Mouse (Mus musculus) layer of hippocampus, postnatal 14 days (tissue): ENCODE measurements around the gene Odf3b. TPM values are rescaled to one million over a fixed set of nuclear protein-coding genes. Genes with fewer than 3 reads are reported as not detected.

ENCODE experiments used
- DNase-seq, 2 experiments: peaks; one replicate each; pipeline ENCODE4 v3.0.0; 2021 to 2022; ENCODE audit warnings: low spot score in 2 of 2, mixed read lengths in 1 of 2
- total RNA-seq, 2 experiments: library from RNA; stranded (reverse); gene quantifications; 2 replicates each; pipeline ENCODE4 v1.2.3; 2021

The Odf3b gene
- total RNA-seq, 2 experiments from 2014 or later = 2.7 to 5.3 TPM

DNA sequence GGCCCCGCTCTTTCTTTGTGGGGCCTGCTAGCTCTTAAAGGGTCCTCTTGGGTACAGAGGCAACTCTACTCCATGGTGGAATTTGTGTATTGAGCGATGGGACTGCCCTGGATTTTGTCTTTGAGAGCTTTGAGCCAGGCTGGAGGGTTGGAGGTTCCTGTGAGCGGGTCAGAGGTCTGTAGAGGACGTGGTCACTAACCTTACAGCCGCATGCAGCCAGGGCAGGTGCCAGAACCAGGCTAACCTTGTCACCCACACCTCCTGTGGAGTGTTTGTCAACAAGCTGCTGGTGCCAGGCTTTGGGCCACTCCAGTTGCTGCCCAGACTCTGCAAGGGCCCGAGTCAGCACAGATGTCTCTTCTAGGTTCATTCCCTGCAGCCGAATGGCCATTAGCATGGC, 3.0 kb downstream of the Odf3b start:
- DNase-seq = no peak

DNA sequence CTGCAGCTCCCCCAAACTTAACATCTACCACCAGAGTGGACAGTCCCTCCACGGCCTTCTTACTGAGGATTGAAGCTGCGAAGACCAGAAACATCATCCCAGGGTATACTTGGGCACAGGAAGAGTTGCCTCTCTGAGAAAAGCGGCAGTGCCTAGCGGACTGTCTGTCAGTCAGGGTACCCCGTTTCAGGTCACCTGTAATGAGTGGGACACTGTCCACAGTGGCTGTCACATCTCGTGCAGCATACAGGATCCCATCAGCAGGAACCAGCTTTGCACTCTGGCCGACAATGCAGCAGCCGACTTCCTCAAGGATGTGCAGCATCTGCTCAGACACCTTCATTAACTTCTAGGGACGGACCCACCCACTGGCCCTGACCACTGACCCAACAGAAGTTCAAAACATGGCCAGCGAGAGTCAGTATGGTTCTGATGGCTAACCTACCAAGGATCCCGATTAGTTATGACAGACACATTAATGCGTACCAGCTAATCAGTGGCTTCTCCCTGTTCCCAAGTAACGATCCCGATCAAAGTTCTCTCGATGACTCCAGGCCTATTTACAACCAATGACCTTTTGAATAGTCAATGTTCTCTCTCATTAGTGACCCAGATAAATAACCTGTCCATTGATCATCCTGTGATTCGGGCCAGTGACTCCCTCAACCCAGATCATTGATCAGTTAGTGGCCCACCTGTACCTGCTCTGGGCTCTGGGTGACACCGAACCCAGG, 4.1 kb downstream of the Odf3b start:
- DNase-seq = no peak

DNA sequence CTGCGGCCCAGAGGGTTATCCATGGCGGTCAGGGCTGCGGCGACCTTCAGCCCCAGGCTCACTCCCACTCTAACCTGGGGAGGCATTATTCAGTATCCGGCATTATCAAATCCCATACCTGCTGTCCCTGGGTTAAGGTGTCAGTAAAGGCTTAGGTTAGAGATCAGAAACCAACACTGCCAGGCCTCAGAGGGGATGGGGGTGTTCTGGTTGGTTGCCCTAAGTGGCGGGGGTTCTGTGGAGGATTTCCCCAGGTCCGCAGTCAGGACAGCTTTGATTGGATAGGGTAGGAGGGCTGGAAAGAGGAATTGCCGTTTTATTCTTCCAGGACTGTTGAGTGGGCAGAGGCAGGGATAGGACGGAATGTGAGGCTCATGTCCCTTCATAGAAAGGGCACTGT, 4.7 kb downstream of the Odf3b start:
- DNase-seq = no peak

DNA sequence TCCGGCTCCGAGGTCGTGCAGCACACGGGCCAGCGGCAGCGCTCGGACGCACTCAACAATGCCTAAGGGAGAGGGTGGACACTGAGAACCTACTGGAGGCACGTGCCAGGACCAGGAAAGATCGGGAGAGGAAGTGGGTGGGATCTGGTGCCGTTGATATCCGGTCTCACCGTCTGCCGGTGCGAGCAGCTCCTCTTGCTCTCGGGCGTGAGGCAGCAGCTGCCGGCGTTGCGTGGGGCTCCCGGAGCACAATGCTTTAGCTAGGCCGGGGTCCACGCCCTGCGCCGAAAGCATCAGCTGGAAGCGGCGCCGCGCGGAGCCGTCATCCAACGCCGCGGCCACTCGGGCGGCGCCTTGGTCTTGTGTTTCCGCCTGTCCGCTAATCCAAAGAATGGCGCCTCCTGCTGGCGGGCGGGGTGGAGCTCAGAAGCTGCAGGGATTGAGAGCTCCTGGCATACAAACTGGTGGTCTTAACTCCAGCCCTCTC, 5.3 kb downstream of the Odf3b start, which contains the start of gene Sco2:
Gene Sco2, minus strand, starts transcription at position 85 of the 487 bp plus-strand sequence.
- DNase-seq = peak; percentile 95 to 96

DNA sequence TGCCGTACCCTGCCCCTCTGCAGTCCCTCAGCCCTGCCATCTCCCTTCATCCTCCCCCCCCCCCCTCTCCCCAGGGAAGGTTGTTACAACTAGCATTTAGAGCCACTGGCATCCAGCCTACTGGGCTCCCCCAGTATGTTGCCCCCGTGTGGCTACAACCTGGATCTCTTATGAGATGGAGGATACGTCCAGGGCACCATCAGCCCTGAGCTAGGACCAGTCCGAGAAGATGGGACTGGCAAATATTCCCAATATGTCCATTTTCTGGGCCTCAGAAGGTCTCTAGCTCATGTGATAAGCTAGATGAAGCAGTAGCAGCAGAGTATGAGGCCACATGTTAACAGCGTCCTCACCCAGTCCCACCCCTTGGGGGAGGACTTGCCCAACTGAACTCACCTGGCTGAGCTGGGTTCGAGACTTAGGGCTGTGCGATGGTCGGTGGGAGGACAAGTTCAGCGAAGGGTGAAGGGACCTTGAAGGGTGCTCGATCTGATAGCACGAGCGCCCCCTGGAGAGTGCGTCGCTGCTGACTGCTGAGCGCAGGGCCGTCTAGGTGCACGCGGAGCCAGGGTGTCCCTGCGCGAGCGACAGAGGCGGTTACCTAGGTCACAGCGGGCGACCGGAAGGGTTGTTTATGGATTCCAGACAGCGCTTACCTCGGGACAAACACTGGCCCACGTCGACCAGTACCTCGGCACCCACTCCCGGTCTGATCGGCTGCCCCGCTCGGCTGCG, 5.9 kb downstream of the Odf3b start:
- peak; percentile 84 to 87 for DNase-seq

DNA sequence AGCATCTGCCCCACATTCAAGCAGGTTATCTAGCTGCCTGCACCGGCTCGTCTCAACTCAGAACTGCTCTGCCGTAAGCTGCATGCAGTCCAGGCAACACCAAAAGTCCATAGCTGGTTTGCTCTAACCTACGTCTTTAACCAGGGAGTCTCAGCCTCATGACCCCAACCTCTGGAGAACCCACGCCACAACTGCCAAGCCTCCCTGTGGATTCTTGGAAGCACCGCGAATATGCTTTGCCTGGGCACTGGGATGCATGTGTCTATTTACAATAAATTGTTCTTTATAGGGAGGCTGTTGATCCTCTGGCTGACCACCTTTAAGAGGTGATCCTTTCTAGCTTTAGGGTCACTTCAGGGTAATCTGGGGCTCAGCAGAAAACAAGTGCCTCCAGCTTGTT, 6.5 kb downstream of the Odf3b start:
- no peak for DNase-seq

DNA sequence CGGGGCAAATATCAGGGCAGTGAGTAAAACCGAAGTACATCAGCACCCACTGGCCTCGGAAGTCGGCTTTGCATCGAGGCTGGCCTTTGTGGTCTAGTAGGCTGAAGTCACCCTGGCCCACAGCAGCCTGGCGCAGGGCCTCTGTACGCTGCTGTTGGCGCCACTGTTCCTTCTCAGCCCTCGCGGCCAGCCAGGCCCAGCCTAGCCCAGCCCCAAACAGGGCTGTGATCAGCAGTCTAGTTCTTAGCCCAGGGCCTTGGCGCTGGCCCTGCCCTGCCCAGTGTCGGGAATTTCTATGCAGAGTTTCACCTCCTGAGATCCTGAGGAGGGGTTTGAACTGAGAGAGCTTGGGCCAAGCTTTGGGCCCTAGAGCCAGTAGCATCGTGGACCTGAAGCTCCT, 7.0 kb downstream of the Odf3b start:
- DNase-seq = no peak

DNA sequence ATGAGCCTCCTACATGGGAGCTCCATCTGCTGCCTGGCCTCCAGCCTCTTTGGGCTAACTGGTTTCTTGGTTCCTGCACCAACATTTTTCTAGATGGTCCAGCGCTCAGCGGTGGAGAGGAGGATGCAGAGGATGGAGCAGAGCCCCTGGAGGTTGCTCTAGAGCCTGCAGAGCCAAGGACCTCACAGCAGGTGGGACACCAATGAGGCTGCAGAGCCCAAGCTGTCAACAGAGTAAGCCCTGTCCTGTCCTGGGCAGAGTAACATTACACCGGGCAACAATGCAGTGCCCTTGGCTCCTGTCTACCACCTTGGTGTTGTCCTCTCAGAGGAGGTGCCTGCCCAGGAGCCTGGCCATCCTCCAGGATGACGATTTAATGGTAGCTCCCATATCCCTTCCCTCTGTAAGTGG, 13.9 kb downstream of the Odf3b start:
- DNase-seq = no peak

DNA sequence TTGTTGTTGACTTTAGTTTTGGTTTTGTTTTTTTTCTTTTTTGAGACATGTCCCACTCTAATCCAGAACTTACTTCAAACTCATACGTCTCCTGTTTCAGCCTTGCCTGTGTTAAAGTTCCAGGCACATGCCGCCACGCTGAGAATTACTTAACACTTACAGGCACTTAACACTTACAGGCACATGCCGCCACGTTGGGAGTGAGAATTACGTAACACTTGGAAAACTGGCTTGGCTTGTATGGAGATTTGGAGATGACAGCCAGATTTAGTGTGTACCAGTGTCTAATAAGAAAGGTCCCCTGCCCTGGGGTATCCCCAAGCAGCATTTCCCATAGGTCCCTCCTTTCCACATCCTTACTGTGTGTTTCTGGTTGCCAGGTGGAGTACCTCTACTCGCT, 16.0 kb downstream of the Odf3b start:
- no peak for DNase-seq

DNA sequence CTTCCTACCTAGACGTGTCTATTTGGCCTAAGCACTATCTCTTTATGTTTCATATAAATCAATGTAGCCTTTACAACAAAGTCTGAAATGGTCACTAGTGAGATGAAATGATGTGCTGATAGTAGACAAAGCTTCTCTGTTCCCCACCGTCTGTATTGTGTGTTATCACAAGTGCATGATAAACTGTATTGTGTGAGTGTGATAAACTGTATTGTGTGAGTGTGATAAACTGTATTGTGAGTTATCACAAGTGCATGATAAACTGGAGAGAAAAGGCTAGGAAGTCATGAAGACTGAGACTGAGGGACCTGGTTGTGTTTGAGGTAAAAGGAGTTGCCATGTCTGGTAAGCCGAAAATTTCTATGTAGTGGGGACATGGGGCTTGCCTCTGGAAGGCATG, 20.3 kb downstream of the Odf3b start:
- DNase-seq = no peak

DNA sequence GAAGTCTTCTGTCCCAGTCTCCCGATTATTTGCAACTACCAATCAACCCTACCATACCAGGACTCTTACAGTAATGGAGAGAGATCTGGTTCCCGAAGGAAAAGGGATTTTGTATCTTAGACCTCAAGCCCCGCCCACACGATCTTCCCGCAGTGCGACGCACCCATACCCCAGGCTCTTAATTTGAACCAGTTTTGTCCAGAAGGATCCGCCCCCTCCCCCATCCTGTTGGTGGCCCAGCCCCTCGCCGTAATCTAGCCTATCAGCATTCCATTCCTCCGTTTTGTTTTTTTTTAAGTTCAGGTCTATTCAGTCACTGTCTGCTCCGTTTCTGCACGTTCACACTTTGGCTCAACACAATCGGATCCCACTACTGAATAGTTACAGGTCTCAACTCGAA, 22.7 kb downstream of the Odf3b start:
- peak; percentile 50 to 81 for DNase-seq

DNA sequence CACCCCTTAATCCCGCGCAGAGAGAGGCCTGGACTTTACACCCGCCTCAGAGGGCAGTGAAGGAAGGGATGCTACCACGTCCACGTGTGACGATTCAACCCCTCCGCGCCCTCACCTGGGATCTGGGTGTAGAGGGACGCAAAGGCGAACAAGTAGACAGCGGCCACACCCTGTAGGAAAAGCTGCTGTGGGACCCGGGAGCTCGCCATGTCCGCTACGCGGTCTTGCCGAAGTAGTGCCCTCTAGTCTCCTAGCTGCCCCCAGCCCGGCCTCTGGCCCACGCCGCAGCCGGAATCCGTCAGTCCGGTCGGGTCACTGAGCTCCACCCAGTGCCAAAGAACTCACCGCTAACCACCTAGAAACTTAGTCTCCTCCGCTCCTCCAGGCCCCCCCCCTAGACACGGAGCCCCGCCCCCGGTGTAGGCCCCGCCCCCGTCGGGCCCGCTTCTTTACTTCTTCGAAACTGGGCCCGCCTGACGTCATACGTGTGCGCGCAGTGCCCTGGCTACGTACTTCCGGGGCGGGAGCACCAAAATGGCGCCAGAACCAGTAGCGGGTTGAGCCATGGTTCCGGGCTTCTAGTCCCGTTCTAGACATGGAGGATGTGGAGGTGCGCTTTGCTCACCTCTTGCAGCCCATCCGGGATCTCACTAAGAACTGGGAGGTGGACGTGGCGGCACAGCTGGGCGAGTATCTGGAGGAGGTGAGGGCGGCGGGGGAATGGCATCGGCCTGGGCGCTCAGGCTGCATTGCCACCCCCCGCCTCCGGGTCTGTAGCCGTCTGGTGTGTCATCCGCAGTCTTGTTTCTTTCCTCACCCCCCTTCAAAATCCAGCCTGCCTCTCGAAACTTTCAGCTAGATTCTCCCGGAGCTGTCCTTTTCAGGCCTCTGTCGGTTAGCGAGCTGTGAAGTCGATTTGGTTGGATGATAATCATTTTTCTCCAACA, 23.6 kb downstream of the Odf3b start, which contains the start of the genes Lmf2 and Ncaph2:
Gene Lmf2, minus strand, starts transcription at position 419 of the 947 bp plus-strand sequence.
Gene Ncaph2, plus strand, starts transcription at position 479 of the 947 bp plus-strand sequence.
- peak; percentile 92 to 96 for DNase-seq

DNA sequence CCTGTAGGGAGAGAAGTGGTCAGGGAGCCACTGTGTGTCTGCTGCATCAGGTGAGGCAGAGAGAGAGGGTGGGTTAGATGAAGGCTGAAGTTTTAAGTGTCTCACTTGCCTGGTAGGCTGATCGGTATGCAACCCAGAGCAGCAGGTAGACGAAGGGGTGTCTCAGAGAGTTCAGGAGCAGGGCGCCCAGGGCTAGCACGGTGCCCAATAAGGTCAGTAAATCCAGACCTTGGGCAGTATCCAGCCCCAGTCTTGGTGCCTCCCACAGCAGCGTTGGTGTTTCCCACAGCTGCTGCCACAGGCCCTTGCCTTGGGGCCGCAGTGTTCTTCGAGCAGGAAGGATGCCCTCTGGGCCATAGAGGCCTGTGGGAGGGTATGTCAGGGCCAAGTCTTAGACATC, 24.6 kb downstream of the Odf3b start:
- no peak for DNase-seq

DNA sequence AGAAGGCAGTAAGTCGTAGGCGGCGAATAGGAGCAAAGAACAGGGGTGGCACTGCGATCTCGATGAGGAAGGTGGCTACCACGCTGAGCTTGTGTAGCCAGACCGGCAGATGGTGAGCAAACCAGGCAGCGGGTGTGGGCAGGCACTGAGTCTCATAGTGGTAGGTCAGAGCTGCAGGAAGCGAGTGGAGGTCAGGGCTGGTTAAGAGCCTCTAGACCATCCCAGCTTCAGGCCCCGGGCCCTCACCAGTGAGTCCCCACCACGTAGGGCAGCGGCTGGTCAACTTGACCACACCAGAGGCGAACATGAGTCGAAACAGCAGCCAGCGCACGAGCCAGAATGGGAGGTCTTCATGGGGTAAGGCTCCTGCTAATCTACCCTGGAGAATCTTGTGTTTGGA, 25.2 kb downstream of the Odf3b start:
- no peak for DNase-seq

DNA sequence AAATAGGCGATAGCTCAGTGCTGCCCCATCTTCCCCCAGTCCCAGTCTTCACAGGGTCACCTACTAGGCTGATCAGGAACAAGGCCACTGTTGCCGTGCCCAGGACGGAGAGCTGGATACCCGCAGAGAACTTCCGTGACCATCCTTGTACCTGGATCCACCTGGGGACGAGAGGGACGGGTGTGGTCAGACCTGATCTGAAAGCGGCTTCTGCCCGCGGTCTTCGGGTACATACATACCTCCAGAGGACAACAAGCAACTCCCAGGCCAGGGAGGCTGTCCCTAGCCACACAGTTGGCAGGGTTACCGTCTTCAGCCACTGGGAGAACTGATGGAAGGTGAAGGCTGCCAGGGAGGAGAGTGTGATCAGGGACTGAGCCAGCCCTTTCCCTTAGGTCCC, 26.3 kb downstream of the Odf3b start:
- no peak for DNase-seq

DNA sequence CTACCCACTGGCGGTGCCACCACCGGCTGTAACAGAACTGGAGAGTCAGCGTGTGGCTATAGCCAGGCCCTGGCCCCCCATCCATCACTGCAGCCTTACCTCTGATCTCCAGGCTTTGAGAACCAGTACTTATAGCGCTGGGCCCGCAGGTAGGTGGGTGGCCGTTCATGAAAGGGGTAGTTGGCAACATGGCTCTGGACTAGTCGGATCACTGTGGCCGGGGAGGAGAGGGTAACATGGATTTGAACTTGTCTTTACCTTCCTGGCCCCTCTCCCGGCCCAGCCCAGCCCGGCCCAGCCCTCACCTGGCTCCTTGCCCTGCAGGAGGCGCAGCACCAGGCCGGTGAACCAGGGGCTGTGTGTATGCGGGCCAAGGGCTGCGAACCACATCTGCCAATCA, 27.0 kb downstream of the Odf3b start:
- DNase-seq = no peak

DNA sequence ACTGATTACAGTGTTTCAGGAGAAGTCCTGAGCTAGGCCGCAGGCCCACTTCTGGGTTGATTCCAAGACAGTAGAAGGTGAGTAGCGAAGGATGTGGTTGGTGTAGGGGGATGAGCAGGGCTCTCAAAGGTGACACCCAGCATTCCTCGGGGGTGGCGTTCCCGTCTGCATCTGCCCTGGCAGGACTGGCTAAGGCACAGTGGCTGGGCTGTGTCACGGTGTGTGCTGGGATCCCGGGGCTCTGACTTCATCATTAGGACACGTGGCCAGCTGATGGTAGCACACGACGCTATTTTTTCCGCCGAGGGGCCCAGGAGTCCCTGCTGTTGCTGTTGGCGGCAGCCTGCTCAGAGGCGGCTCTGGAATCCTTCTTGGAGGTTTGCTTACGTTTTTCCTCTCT, 27.8 kb downstream of the Odf3b start:
- DNase-seq = no peak

DNA sequence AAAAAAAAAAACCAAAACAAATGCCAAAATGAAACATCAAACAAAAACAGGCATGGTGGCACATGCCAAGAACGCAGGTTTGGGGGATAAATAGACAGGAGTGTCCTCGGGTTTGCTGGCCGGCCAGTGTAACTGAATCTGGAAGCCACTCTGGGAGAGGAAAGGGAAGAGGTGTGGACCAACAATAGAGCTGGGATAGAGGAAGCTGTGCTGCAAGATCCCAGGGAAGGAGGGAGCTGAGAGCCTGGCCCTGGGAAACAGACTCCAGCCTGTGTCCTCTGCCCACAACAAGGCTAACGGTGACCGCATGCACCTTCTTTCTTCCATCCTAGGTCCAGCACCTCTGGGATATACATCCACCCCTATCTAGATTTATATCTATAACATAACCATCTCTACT, 28.6 kb downstream of the Odf3b start:
- DNase-seq = no peak

DNA sequence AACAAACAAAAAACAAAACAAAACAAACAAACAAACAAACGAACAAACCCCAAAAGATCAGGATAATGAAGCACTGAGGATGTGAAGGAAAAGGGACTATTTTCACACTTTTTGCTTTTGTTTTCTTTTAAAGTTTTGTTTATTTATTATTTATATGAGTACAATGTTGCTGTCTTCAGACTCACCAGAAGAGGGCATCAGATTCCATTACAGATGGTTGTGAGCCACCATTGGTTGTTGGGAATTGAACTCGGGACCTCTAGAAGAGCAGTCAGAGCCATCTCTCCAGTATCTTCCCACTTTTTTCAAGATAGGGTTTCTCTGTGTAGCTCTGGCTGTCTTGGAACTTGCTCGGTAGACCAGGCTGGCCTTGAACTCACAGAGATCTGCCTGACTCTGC, 35.8 kb downstream of the Odf3b start:
- DNase-seq = no peak

DNA sequence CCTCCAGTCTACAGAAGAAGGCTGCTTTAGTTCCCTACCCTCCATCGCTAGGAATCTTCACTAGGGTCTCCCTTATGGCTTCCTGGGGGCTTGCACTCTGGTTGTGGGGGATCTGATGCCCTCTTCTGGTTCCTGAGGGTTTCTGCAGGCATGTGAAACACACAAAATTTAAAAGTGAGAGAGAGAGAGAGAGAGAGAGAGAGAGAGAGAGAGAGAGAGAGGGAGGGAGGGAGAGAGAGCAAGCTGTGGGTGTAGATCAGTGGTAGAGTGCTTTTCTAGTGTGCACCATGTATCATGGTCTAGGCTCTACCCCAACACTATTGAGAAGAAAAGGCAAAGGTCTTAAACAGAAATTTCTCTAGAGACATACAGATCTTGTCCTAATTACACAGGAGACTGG, 37.4 kb downstream of the Odf3b start:
- no peak for DNase-seq

DNA sequence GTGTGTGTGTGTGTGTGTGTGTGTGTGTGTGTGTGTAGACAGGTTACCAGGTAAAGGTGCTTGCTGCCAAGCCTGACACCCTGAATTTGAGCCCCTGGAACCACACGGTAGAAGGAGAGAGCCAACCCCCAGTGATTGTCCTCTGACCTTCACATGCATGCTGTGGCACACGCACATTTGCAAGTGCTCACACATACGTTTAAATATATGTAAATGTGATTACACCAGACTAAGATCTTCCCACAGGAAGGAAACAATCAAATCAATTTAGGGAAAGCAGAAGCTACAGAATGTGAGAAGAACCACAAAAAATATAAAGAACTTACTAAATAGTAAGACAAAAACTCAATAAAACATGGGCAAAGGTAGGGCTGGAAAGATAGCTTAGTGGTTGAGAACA, 38.9 kb downstream of the Odf3b start:
- no peak for DNase-seq
